Mouse (Mus musculus) lung, embryonic 15.5 days (tissue): ENCODE measurements around the gene Aifm1. TPM values are rescaled to one million over a fixed set of nuclear protein-coding genes. Genes with fewer than 3 reads are reported as not detected.

Experiments used
- ATAC-seq: fragments of 200-750 bp; cut with Nextera tagmentation; 2 replicates; pipeline ENCODE4 v1.8.0; 2017; ENCODE audit warnings: moderate number of reproducible peaks, borderline replicate concordance; ENCODE audit not compliant: low FRiP score, low TSS enrichment; ENCODE audit errors: extremely low read depth
- H3K27ac ChIP-seq: fragments of 300-500 bp; sonication (generic); 2 replicates; pipeline ENCODE4 v1.5.1; 2015; ENCODE audit warnings: moderate library complexity, mild to moderate bottlenecking, inconsistent platforms
- H3K27me3 ChIP-seq: fragments of 300-500 bp; sonication (generic); 2 replicates; pipeline ENCODE4 v1.6.1; 2015; ENCODE audit warnings: inconsistent platforms
- H3K36me3 ChIP-seq: fragments of 300-500 bp; sonication (generic); 2 replicates; pipeline ENCODE4 v1.6.1; 2015; ENCODE audit warnings: inconsistent platforms
- H3K4me1 ChIP-seq: fragments of 300-500 bp; sonication (generic); 2 replicates; pipeline ENCODE4 v1.6.1; 2015; ENCODE audit warnings: inconsistent platforms
- H3K4me2 ChIP-seq: fragments of 300-500 bp; sonication (generic); 2 replicates; pipeline ENCODE4 v1.6.1; 2015; ENCODE audit warnings: inconsistent platforms, mild to moderate bottlenecking, moderate library complexity
- H3K4me3 ChIP-seq: fragments of 300-500 bp; sonication (generic); 2 replicates; pipeline ENCODE4 v1.5.1; 2015; ENCODE audit warnings: mild to moderate bottlenecking, inconsistent platforms
- H3K9ac ChIP-seq: fragments of 300-500 bp; sonication (generic); 2 replicates; pipeline ENCODE4 v1.6.1; 2015; ENCODE audit warnings: inconsistent platforms
- H3K9me3 ChIP-seq: fragments of 300-500 bp; sonication (generic); 2 replicates; pipeline ENCODE4 v1.6.1; 2016; ENCODE audit warnings: inconsistent platforms
- WGBS: fragments of 180-500 bp; shearing (Covaris S2); methylation state at CpG from one replicate; pipeline ENCODE4 v1.1.7; 2015; 5-methylcytosine and 5-hydroxymethylcytosine counted together
- polyA plus RNA-seq: library from polyadenylated mRNA; unstranded; fragments of >200 nt; fragmentation: Nextera tagmentation; extraction: Ambion mirVana; gene quantifications from 2 replicates; pipeline ENCODE4 v1.2.1, GENCODE M21; 2015

The Aifm1 gene
- polyA plus RNA-seq, 1 experiment from 2014 or later = 66.2 TPM

- H3K36me3 ChIP-seq = no peaks in the 10 kb centered on the region
- no peak overlapping the region for H3K27ac ChIP-seq
- no peak overlapping the region for H3K4me2 ChIP-seq
- ATAC-seq = no peak
- H3K4me3 ChIP-seq = no peak overlapping the region
- H3K27me3 ChIP-seq = no peaks in the 10 kb centered on the region
- WGBS = 61% methylated on average over 9 of the region's 9 CpGs
- H3K4me1 ChIP-seq = no peaks in the 10 kb centered on the region
- no peak overlapping the region for H3K9ac ChIP-seq
- H3K9me3 ChIP-seq = no peaks in the 10 kb centered on the region
Measured at GRCm38 (mm10) chrX:48435477-48435900, 77.9 kb downstream of the Aifm1 start.

GRCm38 (mm10) chrX:48434251-48434650 lies 79.1 kb downstream of the Aifm1 start:
- H3K4me3 ChIP-seq = no peak overlapping the region
- H3K27me3 ChIP-seq = no peaks in the 10 kb centered on the region
- ATAC-seq = no peak
- WGBS = 73% methylated on average over 1 of the region's 1 CpGs
- H3K9me3 ChIP-seq = no peaks in the 10 kb centered on the region
- H3K36me3 ChIP-seq = no peaks in the 10 kb centered on the region
- no peak overlapping the region for H3K9ac ChIP-seq
- no peak overlapping the region for H3K4me2 ChIP-seq
- no peak overlapping the region for H3K27ac ChIP-seq
- H3K4me1 ChIP-seq = no peaks in the 10 kb centered on the region

DNA sequence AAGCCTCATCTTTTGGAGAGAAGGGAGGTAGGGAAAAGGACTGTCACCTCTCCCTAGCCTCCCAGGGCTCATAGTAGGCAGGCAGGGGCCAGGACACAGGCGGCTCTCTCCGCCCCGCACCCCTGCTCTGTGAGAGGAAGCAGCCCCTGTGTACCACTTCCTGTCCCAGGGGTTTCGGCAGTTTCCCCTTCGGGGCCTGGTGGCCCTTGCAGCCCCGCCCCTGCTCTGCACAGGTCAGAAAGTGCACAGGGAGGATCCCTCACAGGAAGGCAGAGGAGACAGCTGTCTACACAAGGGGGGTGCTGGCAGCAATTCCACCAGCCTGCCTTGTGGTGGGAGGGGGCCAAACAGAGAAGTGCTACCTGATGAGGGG lies 79.8 kb downstream of the Aifm1 start:
- Histone ChIP-seq H3K4me1 (no peaks in the 10 kb centered on the region), H3K4me3 (no peak overlapping the region), H3K36me3 (no peaks in the 10 kb centered on the region), H3K27ac (no peak overlapping the region), H3K4me2 (no peak overlapping the region), H3K9me3 (no peaks in the 10 kb centered on the region), H3K9ac (no peak overlapping the region), H3K27me3 (no peaks in the 10 kb centered on the region)
- WGBS = 38% methylated on average over 6 of the region's 6 CpGs
- peak; percentile 58; the same call in 1 of the 2 replicates for ATAC-seq

DNA sequence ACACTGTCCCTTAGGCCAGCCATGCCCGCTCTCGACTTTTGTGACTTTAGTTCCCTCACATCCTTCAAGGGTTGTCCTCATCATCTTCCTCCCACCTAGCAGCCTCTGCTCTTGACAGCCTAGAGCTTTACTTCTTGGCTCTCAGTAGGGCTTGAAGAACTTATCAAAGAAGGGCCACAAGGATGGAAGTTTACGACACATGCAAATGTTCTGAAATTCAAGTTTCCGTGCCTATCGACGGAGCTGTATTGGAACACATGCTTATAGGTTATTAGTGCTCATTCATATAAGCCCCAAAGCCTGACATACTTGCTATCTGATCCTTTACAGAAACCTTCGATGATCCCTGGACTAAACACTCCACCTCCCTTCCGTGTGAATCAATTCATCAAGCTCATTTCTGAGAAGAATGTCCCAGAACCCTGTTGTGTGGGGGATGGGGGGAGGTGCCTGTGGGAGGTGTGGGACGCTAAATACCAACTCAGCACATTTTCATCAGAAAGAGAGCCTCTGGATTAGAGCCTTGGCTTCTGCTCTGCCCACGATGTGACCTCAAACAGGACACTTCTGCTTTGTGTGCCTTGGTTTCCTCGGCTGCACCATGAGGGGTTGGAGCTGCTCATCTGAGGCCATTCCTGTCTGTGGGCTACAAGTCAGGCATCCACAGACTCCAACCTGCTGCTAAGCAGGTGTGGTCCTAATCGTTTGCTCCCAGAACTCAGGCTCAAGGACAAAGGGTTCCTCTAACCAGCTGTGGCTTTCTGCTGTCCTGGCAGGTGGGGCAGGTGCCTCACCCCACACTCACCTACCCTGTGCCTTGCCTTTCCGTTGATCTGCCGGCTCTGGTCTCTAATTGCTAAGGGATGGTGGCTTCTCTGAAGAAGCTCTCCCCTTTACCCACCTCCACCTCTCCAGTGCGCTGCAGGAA lies 80.5 kb downstream of the Aifm1 start:
- ATAC-seq = no peak
- 62% methylated on average over 15 of the region's 15 CpGs for whole genome bisulfite sequencing
- H3K36me3 ChIP-seq = no peaks in the 10 kb centered on the region
- no peak overlapping the region for H3K4me3 ChIP-seq
- H3K9me3 ChIP-seq = no peaks in the 10 kb centered on the region
- H3K4me2 ChIP-seq = no peak overlapping the region; the same call in 1 of the 2 replicates
- H3K9ac ChIP-seq = no peak overlapping the region
- H3K4me1 ChIP-seq = no peaks in the 10 kb centered on the region
- H3K27me3 ChIP-seq = no peaks in the 10 kb centered on the region
- H3K27ac ChIP-seq = no peak overlapping the region

DNA sequence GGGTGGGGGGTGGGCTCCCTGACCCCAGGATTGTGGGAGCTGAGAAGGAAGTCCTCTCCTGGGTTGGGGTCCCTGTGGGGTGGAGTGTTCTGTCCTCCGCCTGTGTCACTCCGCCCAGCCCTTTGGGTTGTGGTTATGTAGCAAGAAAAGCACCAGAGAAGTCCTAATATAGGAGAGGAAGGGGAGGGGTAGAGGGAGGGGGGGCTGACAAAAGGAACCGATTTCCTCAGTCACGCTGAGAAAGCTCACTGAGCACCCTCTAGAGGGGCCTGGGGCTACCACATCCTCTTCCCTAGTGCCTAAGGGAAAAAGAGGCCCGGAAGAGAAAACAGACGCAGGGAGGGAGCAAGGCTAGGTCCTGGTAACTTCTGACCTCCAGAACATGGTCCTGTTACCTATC lies 83.8 kb downstream of the Aifm1 start:
- no peaks in the 10 kb centered on the region for H3K9me3 ChIP-seq
- no peak overlapping the region for H3K4me2 ChIP-seq
- no peaks in the 10 kb centered on the region for H3K36me3 ChIP-seq
- ATAC-seq = peak; percentile 27; the same call in 1 of the 2 replicates
- peaks cover 12% of the 10 kb centered on the region; the same call in 1 of the 2 replicates for H3K4me1 ChIP-seq
- H3K9ac ChIP-seq = no peak overlapping the region
- H3K27ac ChIP-seq = no peak overlapping the region
- H3K27me3 ChIP-seq = no peaks in the 10 kb centered on the region
- 37% methylated on average over 6 of the region's 6 CpGs for WGBS
- no peak overlapping the region for H3K4me3 ChIP-seq

- Histone ChIP-seq H3K36me3 (no peaks in the 10 kb centered on the region), H3K4me1 (peaks cover 12% of the 10 kb centered on the region; the same call in 1 of the 2 replicates), H3K4me3 (no peak overlapping the region), H3K9me3 (no peaks in the 10 kb centered on the region), H3K27ac (no peak overlapping the region), H3K4me2 (no peak overlapping the region), H3K27me3 (no peaks in the 10 kb centered on the region), H3K9ac (no peak overlapping the region)
- ATAC-seq = no peak
Measured at GRCm38 (mm10) chrX:48429100-48429499, 84.3 kb downstream of the Aifm1 start.

GRCm38 (mm10) chrX:48428642-48429041 lies 84.7 kb downstream of the Aifm1 start:
- H3K4me2 ChIP-seq = no peak overlapping the region
- H3K4me1 ChIP-seq = peaks cover 12% of the 10 kb centered on the region; the same call in 1 of the 2 replicates
- WGBS = 79% methylated on average over 8 of the region's 8 CpGs
- no peaks in the 10 kb centered on the region for H3K9me3 ChIP-seq
- H3K36me3 ChIP-seq = no peaks in the 10 kb centered on the region
- no peak overlapping the region for H3K9ac ChIP-seq
- H3K27ac ChIP-seq = no peak overlapping the region
- H3K4me3 ChIP-seq = no peak overlapping the region
- no peaks in the 10 kb centered on the region for H3K27me3 ChIP-seq
- no peak for ATAC-seq

DNA sequence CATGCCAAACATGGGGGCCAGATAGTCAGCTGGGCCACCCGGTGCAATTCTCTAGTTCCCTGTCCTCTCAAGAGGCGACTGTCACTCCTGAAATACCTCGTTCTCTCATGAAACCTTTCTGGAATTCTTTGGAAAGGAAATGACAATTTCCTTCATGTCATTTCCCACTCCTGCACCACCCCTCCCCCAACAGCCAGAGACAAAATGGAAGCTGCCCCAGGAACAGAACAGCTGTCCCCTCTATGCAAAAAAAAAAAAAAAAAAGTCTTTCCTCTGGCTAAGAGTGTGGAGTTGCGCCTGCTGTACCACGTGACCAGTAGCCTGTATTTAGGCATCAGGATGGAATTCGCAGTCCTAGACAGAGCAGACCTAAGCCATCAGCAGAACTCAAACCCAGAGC lies 85.1 kb downstream of the Aifm1 start:
- ATAC-seq = no peak
- Histone ChIP-seq H3K4me1 (peaks cover 12% of the 10 kb centered on the region; the same call in 1 of the 2 replicates), H3K27ac (peak overlapping the region; percentile 15; the same call in 1 of the 2 replicates)

GRCm38 (mm10) chrX:48425280-48425679 lies 88.1 kb downstream of the Aifm1 start:
- Histone ChIP-seq H3K36me3 (no peaks in the 10 kb centered on the region), H3K27ac (no peak overlapping the region), H3K27me3 (no peaks in the 10 kb centered on the region), H3K4me2 (no peak overlapping the region), H3K9me3 (no peaks in the 10 kb centered on the region), H3K4me1 (peaks cover 12% of the 10 kb centered on the region; the same call in 1 of the 2 replicates), H3K4me3 (no peak overlapping the region), H3K9ac (no peak overlapping the region)
- ATAC-seq = no peak
- 47% methylated on average over 7 of the region's 7 CpGs for WGBS

More for the DNA sequence above, 85.1 kb downstream of the Aifm1 start:
- 55% methylated on average over 6 of the region's 6 CpGs for WGBS
- Histone ChIP-seq H3K36me3 (no peaks in the 10 kb centered on the region), H3K9ac (no peak overlapping the region), H3K27me3 (no peaks in the 10 kb centered on the region), H3K4me2 (no peak overlapping the region), H3K4me3 (no peak overlapping the region), H3K9me3 (no peaks in the 10 kb centered on the region)

Other genes with a start within 250 kb of the Aifm1 start
- gene Bcorl1, start 172.2 kb downstream of the Aifm1 start, polyA plus RNA-seq = 4.8 and 5.2 TPM in 2 replicates
- 5.0 and 6.3 TPM in 2 replicates for gene Elf4, start 50.4 kb downstream of the Aifm1 start, polyA plus RNA-seq
- gene Rab33a, start 5.7 kb upstream of the Aifm1 start, polyA plus RNA-seq = 1.2 and 2.2 TPM in 2 replicates
- 9.9 and 10.3 TPM in 2 replicates for gene Zfp280c, start 80.9 kb upstream of the Aifm1 start, polyA plus RNA-seq
- 14.7 and 15.4 TPM in 2 replicates for gene Slc25a14, start 109.8 kb upstream of the Aifm1 start, polyA plus RNA-seq
- not detected in 2 replicates for gene Gpr119, start 160.9 kb upstream of the Aifm1 start, polyA plus RNA-seq
- gene Rbmx2, start 181.4 kb upstream of the Aifm1 start, polyA plus RNA-seq = 20.7 and 22.4 TPM in 2 replicates